In the genomic region with DNA sequence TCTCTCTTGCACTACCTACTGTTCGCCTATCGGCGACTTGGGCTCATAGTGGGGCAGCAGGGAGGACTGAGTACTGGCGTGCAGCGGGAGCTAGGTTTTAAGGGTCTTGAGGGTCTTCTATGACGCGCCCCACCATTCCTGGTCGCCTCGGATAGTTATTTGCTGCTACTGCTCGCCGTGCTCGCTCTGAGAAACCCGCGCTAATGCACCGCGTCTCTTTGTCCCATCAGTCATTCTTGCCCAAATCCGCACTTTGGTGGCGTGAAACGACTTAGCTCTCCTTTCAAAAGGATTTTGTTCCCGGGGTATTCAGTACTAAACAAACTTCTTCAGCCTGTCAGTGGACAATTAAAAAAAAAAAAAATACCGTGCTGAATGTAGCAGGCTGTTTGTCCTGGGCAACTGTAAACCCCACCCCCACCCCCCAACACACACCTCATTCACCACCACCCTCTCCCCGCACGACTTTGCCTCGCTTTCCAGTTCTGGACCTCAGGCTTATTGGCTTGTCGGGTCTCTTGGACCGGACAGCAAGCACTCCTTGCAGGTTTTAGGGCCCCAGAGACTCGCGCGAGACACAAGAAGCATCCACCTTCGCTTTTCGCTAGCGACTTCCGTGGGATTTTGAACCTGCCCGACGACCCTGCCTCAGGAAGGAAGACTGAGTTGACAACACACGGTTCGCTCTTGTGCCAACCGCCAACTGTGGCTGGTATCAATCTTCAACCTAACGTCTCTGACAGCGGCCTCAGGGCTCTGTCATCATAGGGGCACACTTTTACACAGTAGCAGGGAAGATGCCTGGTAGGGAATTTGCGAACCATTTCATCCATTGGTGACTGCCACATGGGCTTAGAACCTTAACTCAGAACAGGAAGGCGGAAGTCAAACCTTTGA, we compare ENCODE assay signal across 13 mouse cellular contexts. TPM values are rescaled to one million over a fixed set of nuclear protein-coding genes. Genes with fewer than 3 reads are reported as not detected.
DNase-seq lines count a peak whose midpoint lies in the region; ATAC-seq and TF ChIP-seq lines count a peak whose summit lies in the region.
"Had no signal": no experiment of that assay in that cellular context is flagged by ENCODE, and none has a peak within 500 bp of the region (broad histone marks: within the 10 kb centered on the region; RNA-seq: fewer than 3 reads in every experiment).

No protein-coding gene starts in this region.

- no peak for TF ChIP-seq POLR2A in lung, adult 2 months (IDR thresholded peaks at IDR 0.05; ENCODE audit: borderline replicate concordance, extremely low read depth, low read depth, low read length)

- no peak overlapping the region for H3K4me2 ChIP-seq in lung, postnatal 0 days (replicated peaks; ENCODE audit: low read depth, low read length)
- no peak overlapping the region; the same call in 1 of the 2 replicates for H3K4me2 ChIP-seq in embryonic facial prominence, embryonic 11.5 days (ENCODE audit: low read depth, low read length)
- no peak overlapping the region for H3K4me2 ChIP-seq in limb, embryonic 11.5 days (ENCODE audit: low read depth, severe bottlenecking)
- H3K4me2 ChIP-seq: lung, embryonic 14.5 days had no signal

- no peak overlapping the region for H3K9ac ChIP-seq in lung, postnatal 0 days (replicated peaks; ENCODE audit: low read depth)
- H3K9ac ChIP-seq in embryonic facial prominence, embryonic 11.5 days (replicated peaks; ENCODE audit: low read length), result no peak overlapping the region
- H3K9ac ChIP-seq in limb, embryonic 11.5 days (ENCODE audit: low read length), result no peak overlapping the region
- H3K9ac ChIP-seq: lung, embryonic 14.5 days had no signal

- no peak for ATAC-seq in lung, postnatal 0 days
- no peak for ATAC-seq in embryonic facial prominence, embryonic 11.5 days (replicated peaks; ENCODE audit: insufficient number of reproducible peaks, low FRiP score, low TSS enrichment, low read depth)
- ATAC-seq in limb, embryonic 11.5 days (ENCODE audit: insufficient number of reproducible peaks, low FRiP score, low TSS enrichment, low read depth), result no peak
- ATAC-seq in activated CD4-positive, CD25-positive, alpha-beta regulatory T cell, adult 4 months, result no peak

- no peaks in the 10 kb centered on the region for H3K9me3 ChIP-seq in lung, postnatal 0 days (ENCODE audit: low read length)
- no peaks in the 10 kb centered on the region for H3K9me3 ChIP-seq in embryonic facial prominence, embryonic 11.5 days (replicated peaks; ENCODE audit: control insufficient read depth, low read length)
- H3K9me3 ChIP-seq in limb, embryonic 11.5 days (ENCODE audit: control insufficient read depth, low read length), result no peaks in the 10 kb centered on the region

- WGBS in lung, postnatal 0 days, result 2% methylated on average over 42 of the region's 42 CpGs
- WGBS in lung, adult 2 months, result 3% methylated on average over 42 of the region's 42 CpGs
- under 1% methylated on average over 42 of the region's 42 CpGs for WGBS in embryonic facial prominence, embryonic 11.5 days
- under 1% methylated on average over 42 of the region's 42 CpGs for WGBS in limb, embryonic 11.5 days

- TF ChIP-seq CTCF in lung, postnatal 0 days (IDR thresholded peaks at IDR 0.05), result no peak
- TF ChIP-seq CTCF in lung, adult 2 months (IDR thresholded peaks at IDR 0.05; ENCODE audit: insufficient read depth, low read length), result no peak

- DNase-seq in lung, postnatal 0 days (ENCODE audit: low spot score), result no peak
- DNase-seq in lung, adult 2 months, result no peak
- DNase-seq in embryonic facial prominence, embryonic 11.5 days (ENCODE audit: low spot score), result peak; percentile 45
- peak; percentile 61 for DNase-seq in limb, embryonic 11.5 days (ENCODE audit: low spot score)
- peak; percentile 27 for DNase-seq in retina, embryonic 14.5 days (ENCODE audit: low spot score)
- DNase-seq in adrenal gland, postnatal 36 days, result no peak
- DNase-seq in layer of hippocampus, adult 8-10 months (ENCODE audit: low spot score in 2 of 2), result no peak
- DNase-seq: cerebellum, postnatal 25 days; heart, postnatal 10 days; lung, embryonic 14.5 days had no signal

- no peak overlapping the region for H3K27ac ChIP-seq in lung, postnatal 0 days (ENCODE audit: low read length)
- no peak overlapping the region for H3K27ac ChIP-seq in embryonic facial prominence, embryonic 11.5 days (replicated peaks; ENCODE audit: low read depth, low read length)
- no peak overlapping the region for H3K27ac ChIP-seq in limb, embryonic 11.5 days (replicated peaks; ENCODE audit: low read depth, low read length)

- H3K4me1 ChIP-seq in lung, postnatal 0 days (ENCODE audit: insufficient read depth, low read depth, low read length), result no peaks in the 10 kb centered on the region; the same call in 1 of the 2 replicates
- no peaks in the 10 kb centered on the region for H3K4me1 ChIP-seq in lung, adult 2 months (ENCODE audit: control insufficient read depth, insufficient read depth, low read length)
- peaks cover 1% of the 10 kb centered on the region for H3K4me1 ChIP-seq in embryonic facial prominence, embryonic 11.5 days (ENCODE audit: control insufficient read depth, insufficient read depth, low read length)
- peaks cover 7% of the 10 kb centered on the region; the same call in 1 of the 2 replicates for H3K4me1 ChIP-seq in limb, embryonic 11.5 days (ENCODE audit: control insufficient read depth, insufficient read depth, low read length)

- TF ChIP-seq EP300 in lung, postnatal 0 days (IDR thresholded peaks at IDR 0.05), result no peak

- peak overlapping the region; percentile 1; the same call in 1 of the 2 replicates for H3K4me3 ChIP-seq in lung, postnatal 0 days (ENCODE audit: low read depth, low read length)
- H3K4me3 ChIP-seq in lung, adult 2 months (replicated peaks; ENCODE audit: extremely low read depth, low read depth, low read length), result no peak overlapping the region
- H3K4me3 ChIP-seq in embryonic facial prominence, embryonic 11.5 days (ENCODE audit: low read depth, low read length), result no peak overlapping the region
- no peak overlapping the region for H3K4me3 ChIP-seq in limb, embryonic 11.5 days (ENCODE audit: low read depth, low read length)
- H3K4me3 ChIP-seq: myocyte had no signal

- H3K27me3 ChIP-seq in lung, postnatal 0 days (replicated peaks; ENCODE audit: insufficient read depth, low read length), result peaks cover 95% of the 10 kb centered on the region
- H3K27me3 ChIP-seq in embryonic facial prominence, embryonic 11.5 days (ENCODE audit: control insufficient read depth, insufficient read depth, low read length), result peaks cover 74% of the 10 kb centered on the region
- peaks cover 95% of the 10 kb centered on the region for H3K27me3 ChIP-seq in limb, embryonic 11.5 days (ENCODE audit: control insufficient read depth, insufficient read depth, low read length)

- H3K36me3 ChIP-seq in lung, postnatal 0 days (ENCODE audit: insufficient read depth, low read length), result no peaks in the 10 kb centered on the region
- no peaks in the 10 kb centered on the region for H3K36me3 ChIP-seq in embryonic facial prominence, embryonic 11.5 days (replicated peaks; ENCODE audit: control insufficient read depth, insufficient read depth, low read depth, low read length)
- H3K36me3 ChIP-seq in limb, embryonic 11.5 days (ENCODE audit: control insufficient read depth, insufficient read depth, low read length), result no peaks in the 10 kb centered on the region

RNA-seq across cellular contexts. Expression of a gene that starts 4.1 kb away (rescaled TPM):
- polyA plus RNA-seq in lung, postnatal 0 days (2015; fragmentation: Nextera tagmentation; extraction: Ambion mirVana), result not detected in 2 replicates
- polyA plus RNA-seq in lung, adult 2 months (2012; rRNA removed), result not detected in 2 replicates
- 0.31 and 0.33 TPM in 2 replicates for polyA plus RNA-seq in embryonic facial prominence, embryonic 11.5 days (2014; fragmentation: Nextera tagmentation; extraction: Ambion mirVana)
- polyA plus RNA-seq in limb, embryonic 11.5 days (2014; fragmentation: Nextera tagmentation; extraction: Ambion mirVana), result 0.06 and 0.09 TPM in 2 replicates
- total RNA-seq in adrenal gland, postnatal 36 days (2021), result not detected
- not detected for total RNA-seq in layer of hippocampus, adult 8-10 months (2022)
- polyA plus RNA-seq in activated CD4-positive, CD25-positive, alpha-beta regulatory T cell, adult 4 months (2017; shearing (Covaris generic)), result not detected
- total RNA-seq: heart, postnatal 10 days had no signal
- polyA plus RNA-seq: lung, embryonic 14.5 days; myocyte; spleen, adult 2 months had no signal

Comparison
In these comparisons a context has a peak if more than half of its experiments do, and no peak if none do; other contexts are left out.
1. DNase-seq: peak in embryonic facial prominence, embryonic 11.5 days (single experiment), limb, embryonic 11.5 days (single experiment) and retina, embryonic 14.5 days (single experiment); none in lung, postnatal 0 days (single experiment), lung, adult 2 months (single experiment), adrenal gland, postnatal 36 days (0 of 2) and layer of hippocampus, adult 8-10 months (0 of 2).